Mouse (Mus musculus) neural tube, embryonic 14.5 days (tissue): ENCODE results near the gene Qsox2. TPM values are rescaled to one million over a fixed set of nuclear protein-coding genes. Genes with fewer than 3 reads are reported as not detected.
A peak's percentile ranks its signal among the peaks of the same experiment; 100 is the strongest.

Experiments
- ATAC-seq: fragments of 200-750 bp; cut with Nextera tagmentation; 2 replicates; pipeline ENCODE4 v1.8.0; 2017; ENCODE audit warnings: low read depth, mild to moderate bottlenecking, moderate TSS enrichment, moderate library complexity
- H3K27ac ChIP-seq: fragments of 300-500 bp; sonication (generic); 2 replicates; pipeline ENCODE4 v1.5.1; 2014; ENCODE audit warnings: low read depth, mild to moderate bottlenecking, control low read depth, low read length, moderate library complexity, mixed read lengths
- H3K27me3 ChIP-seq: fragments of 300-500 bp; sonication (generic); 2 replicates; pipeline ENCODE4 v1.6.1; 2014; ENCODE audit warnings: low read length; ENCODE audit not compliant: control insufficient read depth, insufficient read depth
- H3K36me3 ChIP-seq: fragments of 300-500 bp; sonication (generic); 2 replicates; pipeline ENCODE4 v1.6.1; 2014; ENCODE audit warnings: low read length, mixed read lengths; ENCODE audit not compliant: control insufficient read depth, insufficient read depth
- H3K4me1 ChIP-seq: fragments of 300-500 bp; sonication (generic); 2 replicates; pipeline ENCODE4 v1.6.1; 2014; ENCODE audit warnings: low read length; ENCODE audit not compliant: control insufficient read depth, insufficient read depth
- H3K4me2 ChIP-seq: fragments of 300-500 bp; sonication (generic); 2 replicates; pipeline ENCODE4 v1.6.1; 2014; ENCODE audit warnings: mild to moderate bottlenecking, low read depth, low read length, control low read depth
- H3K4me3 ChIP-seq: fragments of 300-500 bp; sonication (generic); 2 replicates; pipeline ENCODE4 v1.5.1; 2014; ENCODE audit warnings: low read depth, low read length, control low read depth, mixed read lengths
- H3K9ac ChIP-seq: fragments of 300-500 bp; sonication (generic); replicated peaks from 2 replicates; pipeline ENCODE4 v1.6.1; 2014; ENCODE audit warnings: low read depth, mild to moderate bottlenecking, control low read depth, low read length, mixed read lengths
- H3K9me3 ChIP-seq: fragments of 300-500 bp; sonication (generic); 2 replicates; pipeline ENCODE4 v1.6.1; 2016; ENCODE audit warnings: low read length; ENCODE audit not compliant: control insufficient read depth
- WGBS: fragments of 180-500 bp; shearing (Covaris S2); extraction: QIAGEN DNeasy Blood & Tissue Kit; methylation state at CpG from one replicate; pipeline ENCODE4 v1.1.7; 2014; 5-methylcytosine and 5-hydroxymethylcytosine counted together
- polyA plus RNA-seq: library from polyadenylated mRNA; unstranded; fragments of >200 nt; fragmentation: Nextera tagmentation; extraction: Ambion mirVana; gene quantifications from 2 replicates; pipeline ENCODE4 v1.2.1, GENCODE M21; 2014

Gene Qsox2
- polyA plus RNA-seq, 1 experiment from 2014 or later: 17.3 TPM

GRCm38 (mm10) chr2:26207559-26207958 is 29.8 kb downstream of the Qsox2 start:
- no peak overlapping the region for H3K4me2 ChIP-seq
- no peak overlapping the region for H3K4me3 ChIP-seq
- H3K9ac ChIP-seq: no peak overlapping the region
- H3K27me3 ChIP-seq: peaks cover 43% of the 10 kb centered on the region
- H3K4me1 ChIP-seq: peaks cover 12% of the 10 kb centered on the region; the same call in 1 of the 2 replicates
- peaks cover 17% of the 10 kb centered on the region for H3K36me3 ChIP-seq
- ATAC-seq: no peak
- no peaks in the 10 kb centered on the region for H3K9me3 ChIP-seq
- H3K27ac ChIP-seq: no peak overlapping the region
- 2% methylated on average over 9 of the region's 9 CpGs for WGBS

- H3K4me2 ChIP-seq: no peak overlapping the region
- no peak for ATAC-seq
- H3K4me1 ChIP-seq: peaks cover 14% of the 10 kb centered on the region; the same call in 1 of the 2 replicates
- no peak overlapping the region for H3K4me3 ChIP-seq
- H3K27ac ChIP-seq: no peak overlapping the region
- H3K9me3 ChIP-seq: no peaks in the 10 kb centered on the region
- WGBS: 7% methylated on average over 10 of the region's 10 CpGs
- no peak overlapping the region for H3K9ac ChIP-seq
- peaks cover 4% of the 10 kb centered on the region; the same call in 1 of the 2 replicates for H3K36me3 ChIP-seq
- peaks cover 61% of the 10 kb centered on the region for H3K27me3 ChIP-seq
Measured at GRCm38 (mm10) chr2:26205761-26206160, 31.6 kb downstream of the Qsox2 start.

GRCm38 (mm10) chr2:26205126-26205525 is 32.2 kb downstream of the Qsox2 start:
- no peak overlapping the region for H3K4me2 ChIP-seq
- no peaks in the 10 kb centered on the region for H3K9me3 ChIP-seq
- peaks cover 67% of the 10 kb centered on the region for H3K27me3 ChIP-seq
- H3K27ac ChIP-seq: no peak overlapping the region
- peaks cover 14% of the 10 kb centered on the region; the same call in 1 of the 2 replicates for H3K4me1 ChIP-seq
- no peaks in the 10 kb centered on the region for H3K36me3 ChIP-seq
- no peak overlapping the region for H3K4me3 ChIP-seq
- WGBS: 2% methylated on average over 16 of the region's 16 CpGs
- H3K9ac ChIP-seq: no peak overlapping the region
- no peak for ATAC-seq

DNA sequence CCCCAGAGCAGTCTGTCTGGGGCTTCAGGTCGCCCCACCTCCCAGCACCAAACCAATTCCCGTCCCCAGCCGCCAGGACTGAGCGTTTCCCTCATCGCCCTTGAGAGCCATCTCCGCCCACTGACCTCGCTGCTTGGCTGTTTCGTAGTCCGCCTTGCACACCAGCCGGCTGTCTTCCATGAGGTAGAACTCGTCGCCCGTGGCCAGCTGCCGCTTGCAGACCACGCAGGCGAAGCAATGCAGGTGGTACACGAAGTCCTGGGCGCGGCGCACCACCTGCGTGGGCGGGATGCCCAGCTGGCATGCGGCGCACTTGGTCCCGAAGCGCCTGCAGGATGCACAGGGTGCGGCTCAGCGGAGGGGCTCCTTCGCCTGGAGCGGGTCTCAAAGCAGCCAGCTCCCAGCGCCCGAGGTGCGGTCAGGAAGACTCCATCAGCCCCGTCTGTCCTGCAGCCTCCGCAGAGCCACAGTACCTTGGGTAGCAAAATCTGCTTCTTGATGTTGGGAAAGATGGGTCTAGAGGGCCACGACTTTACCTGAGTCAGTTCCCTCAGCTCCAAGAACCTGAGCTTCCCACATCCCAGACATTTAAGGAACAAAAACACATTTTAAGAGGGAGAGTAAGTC is 34.4 kb downstream of the Qsox2 start:
- Histone ChIP-seq H3K4me3 (peak overlapping the region; percentile 15), H3K9ac (0 out of 2 replicates have a peak overlapping the region, but pooled peaks have one; percentile 8), H3K9me3 (no peaks in the 10 kb centered on the region), H3K36me3 (no peaks in the 10 kb centered on the region), H3K27me3 (peaks cover 83% of the 10 kb centered on the region), H3K4me2 (peak overlapping the region; percentile 31; the same call in 1 of the 2 replicates), H3K4me1 (peaks cover 14% of the 10 kb centered on the region; the same call in 1 of the 2 replicates), H3K27ac (no peak overlapping the region)
- no peak for ATAC-seq
- WGBS: under 1% methylated on average over 36 of the region's 36 CpGs

DNA sequence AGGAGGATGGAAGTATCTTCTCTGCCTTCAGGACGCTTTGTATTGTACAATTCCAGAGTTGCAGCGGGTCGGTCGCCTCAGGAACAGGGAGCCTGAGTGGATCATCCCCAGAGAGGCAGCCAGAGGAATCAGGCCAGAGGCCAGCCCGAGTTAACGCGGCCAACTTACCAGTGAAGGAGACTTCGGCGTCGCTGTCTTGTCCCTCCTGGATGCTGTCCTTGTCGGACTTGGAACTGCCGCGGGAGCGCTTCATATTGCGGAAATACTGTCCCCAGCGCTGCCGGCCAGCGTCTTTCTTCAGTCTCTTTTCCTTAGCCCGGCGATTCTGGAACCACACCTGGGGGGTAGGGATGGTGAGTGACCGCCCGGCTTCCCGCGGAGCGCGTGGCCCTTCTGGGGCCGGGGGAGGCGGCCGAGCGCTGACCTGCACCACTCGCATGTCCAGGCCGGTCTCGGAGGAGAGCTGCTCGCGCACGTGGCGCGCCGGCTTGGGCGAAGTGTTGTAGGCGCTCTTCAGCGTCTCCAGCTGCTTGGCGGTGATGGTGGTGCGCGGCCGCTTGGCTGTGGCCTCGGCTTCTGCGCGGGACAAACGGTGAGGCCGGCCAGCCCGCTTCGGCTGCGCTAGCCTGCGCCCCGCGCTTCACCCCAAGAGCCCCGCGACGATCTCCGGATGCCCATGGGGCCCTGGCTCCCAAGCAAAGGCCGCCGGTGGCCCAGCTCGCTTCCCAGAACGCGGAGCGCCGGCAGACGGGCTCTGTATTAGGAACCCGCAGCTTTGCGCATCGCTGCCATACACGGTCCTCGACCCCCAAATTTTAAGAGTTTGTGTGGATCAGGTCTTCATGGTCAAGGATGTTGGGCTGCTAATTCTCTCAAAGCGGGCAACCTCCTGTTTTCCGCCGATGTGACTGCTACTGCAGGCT is 35.1 kb downstream of the Qsox2 start:
- Histone ChIP-seq H3K9ac (0 out of 2 replicates have a peak overlapping the region, but pooled peaks have one; percentile 8), H3K4me2 (peak overlapping the region; percentile 31), H3K36me3 (no peaks in the 10 kb centered on the region), H3K27ac (no peak overlapping the region), H3K4me3 (peak overlapping the region; percentile 15), H3K9me3 (no peaks in the 10 kb centered on the region), H3K4me1 (peaks cover 10% of the 10 kb centered on the region; the same call in 1 of the 2 replicates), H3K27me3 (peaks cover 85% of the 10 kb centered on the region)
- no peak for ATAC-seq
- under 1% methylated on average over 74 of the region's 77 CpGs for WGBS

GRCm38 (mm10) chr2:26198488-26198887 is 38.8 kb downstream of the Qsox2 start:
- H3K27me3 ChIP-seq: peaks cover 72% of the 10 kb centered on the region

DNA sequence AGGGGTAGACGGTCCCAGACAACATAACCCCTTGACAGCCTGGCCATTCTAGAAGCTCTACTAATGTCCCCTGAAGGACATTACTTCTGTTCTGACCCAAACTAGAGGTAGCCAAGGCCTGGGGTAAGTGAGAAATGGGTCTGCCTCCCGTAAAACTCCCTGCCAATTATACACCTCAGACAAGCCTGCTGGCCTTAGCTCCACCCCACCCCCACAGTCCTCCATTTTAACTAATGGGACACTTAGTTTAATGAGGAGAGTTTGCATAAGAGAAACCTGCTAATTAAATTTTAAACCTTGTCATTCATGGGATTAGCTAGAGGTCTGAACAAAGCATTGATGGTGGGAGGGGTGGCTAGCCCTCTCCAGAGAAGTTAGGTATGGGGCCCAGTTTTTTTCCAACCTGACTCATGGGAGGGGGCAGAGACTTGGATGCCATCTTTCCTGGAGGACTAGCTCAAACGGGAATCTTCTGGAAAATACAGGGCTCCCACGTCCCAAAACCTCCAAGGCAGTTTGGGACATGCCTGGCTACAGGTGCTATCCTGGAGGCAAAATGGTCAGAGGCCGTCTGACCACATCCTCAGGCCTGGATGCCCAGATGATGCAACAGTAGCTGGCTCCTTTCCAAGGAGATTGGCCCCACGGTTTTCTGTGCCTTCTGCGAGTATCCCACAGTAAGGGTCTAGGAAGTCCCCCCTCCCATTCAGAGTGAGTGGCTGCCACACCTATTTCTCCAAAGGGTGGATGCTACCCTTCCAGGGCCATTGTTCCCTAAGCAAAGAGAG is 42.6 kb downstream of the Qsox2 start:
- 29% methylated on average over 7 of the region's 7 CpGs for WGBS
- peaks cover 48% of the 10 kb centered on the region for H3K27me3 ChIP-seq
- no peak overlapping the region for H3K9ac ChIP-seq
- no peak overlapping the region for H3K4me3 ChIP-seq
- H3K4me2 ChIP-seq: no peak overlapping the region
- ATAC-seq: no peak
- no peak overlapping the region for H3K27ac ChIP-seq
- no peaks in the 10 kb centered on the region for H3K36me3 ChIP-seq
- no peaks in the 10 kb centered on the region for H3K9me3 ChIP-seq
- H3K4me1 ChIP-seq: no peaks in the 10 kb centered on the region

More at GRCm38 (mm10) chr2:26198488-26198887, 38.8 kb downstream of the Qsox2 start:
- no peak overlapping the region for H3K4me3 ChIP-seq
- H3K27ac ChIP-seq: no peak overlapping the region
- no peak overlapping the region for H3K9ac ChIP-seq
- no peak for ATAC-seq
- WGBS: 1% methylated on average over 10 of the region's 10 CpGs
- no peak overlapping the region for H3K4me2 ChIP-seq
- H3K4me1 ChIP-seq: 0 out of 2 replicates have a peak, but pooled peaks cover 3% of the 10 kb centered on the region
- no peaks in the 10 kb centered on the region for H3K9me3 ChIP-seq
- no peaks in the 10 kb centered on the region for H3K36me3 ChIP-seq

DNA sequence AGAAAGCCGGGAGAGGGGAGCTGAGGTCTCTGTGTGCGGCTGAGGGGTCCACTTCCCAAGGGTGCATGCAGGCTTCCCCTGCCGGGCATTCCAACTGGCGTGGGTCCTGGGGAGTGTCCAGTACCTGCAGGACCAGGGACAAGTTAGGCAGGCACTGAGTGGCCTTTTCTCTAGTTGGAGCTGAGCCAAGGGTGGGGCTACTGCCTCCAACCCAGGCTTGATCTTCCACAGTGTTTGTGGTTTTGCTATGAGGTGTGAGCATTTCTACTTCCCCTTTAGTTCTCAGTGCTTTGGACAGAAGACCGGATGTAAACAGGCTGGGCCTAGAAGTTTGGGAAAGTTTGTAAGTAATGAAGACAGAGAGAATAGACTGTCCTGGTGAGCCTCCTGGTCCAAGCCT is 48.8 kb downstream of the Qsox2 start:
- ATAC-seq: no peak
- Histone ChIP-seq H3K4me1 (no peaks in the 10 kb centered on the region), H3K9me3 (no peaks in the 10 kb centered on the region), H3K27me3 (peaks cover 10% of the 10 kb centered on the region; the same call in 1 of the 2 replicates), H3K36me3 (no peaks in the 10 kb centered on the region), H3K9ac (no peak overlapping the region), H3K27ac (no peak overlapping the region), H3K4me2 (no peak overlapping the region), H3K4me3 (no peak overlapping the region)
- 86% methylated on average over 5 of the region's 5 CpGs for WGBS
